Mouse (Mus musculus) kidney, adult 9 months (tissue): ENCODE measurements at regions not wholly inside any gene's neighbourhood (a gene's known extent, or its start where the extent isn't known, plus 50 kb on each side); places are given as distances from the start of the nearest gene placed in this dataset.
A peak's percentile ranks its signal among the peaks of the same experiment; 100 is the strongest.

Source experiments
- DNase-seq: peaks from one replicate; pipeline ENCODE4 v3.0.0; 2022

DNA sequence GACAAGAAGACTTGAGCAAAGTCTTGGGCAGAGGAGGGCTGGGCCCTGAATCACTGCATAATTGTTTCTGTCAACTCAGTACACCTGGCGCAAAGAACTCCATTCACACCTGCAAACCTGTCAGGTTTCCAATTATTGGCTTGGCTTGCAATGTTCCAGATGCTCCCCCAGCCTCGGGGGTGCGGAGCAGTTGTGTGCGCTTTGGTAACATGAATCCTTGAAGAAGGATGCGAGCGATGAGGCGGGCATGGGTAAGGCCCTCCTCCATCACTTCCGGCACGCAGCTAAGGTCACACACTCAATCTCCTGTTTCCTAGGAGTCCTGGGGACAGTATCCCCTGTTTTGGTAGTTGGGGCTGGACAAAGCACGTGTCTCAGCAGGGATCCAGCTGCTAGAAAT lies 81.6 kb upstream of the Pcdh8 start:
- DNase-seq = no peak

DNA sequence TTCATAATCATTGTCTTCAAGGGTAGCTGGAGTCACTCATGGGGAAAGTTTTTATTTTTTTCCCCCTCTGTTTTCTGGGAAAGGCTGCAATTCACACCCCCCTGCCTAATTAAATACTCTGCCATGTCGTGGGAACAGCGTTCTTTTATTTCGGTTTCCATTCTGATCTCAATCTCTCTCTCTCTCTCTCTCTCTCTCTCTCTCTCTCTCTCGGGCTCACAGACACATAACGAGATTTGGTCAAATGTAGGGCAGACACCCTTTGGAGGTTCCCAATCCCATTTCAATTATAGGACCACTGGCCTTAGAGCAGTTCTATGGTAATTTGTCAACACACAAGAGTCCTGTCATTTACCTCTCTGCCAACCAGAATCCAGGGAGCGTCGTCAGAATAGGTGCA lies 80.7 kb upstream of the Pcdh8 start:
- no peak for DNase-seq

DNA sequence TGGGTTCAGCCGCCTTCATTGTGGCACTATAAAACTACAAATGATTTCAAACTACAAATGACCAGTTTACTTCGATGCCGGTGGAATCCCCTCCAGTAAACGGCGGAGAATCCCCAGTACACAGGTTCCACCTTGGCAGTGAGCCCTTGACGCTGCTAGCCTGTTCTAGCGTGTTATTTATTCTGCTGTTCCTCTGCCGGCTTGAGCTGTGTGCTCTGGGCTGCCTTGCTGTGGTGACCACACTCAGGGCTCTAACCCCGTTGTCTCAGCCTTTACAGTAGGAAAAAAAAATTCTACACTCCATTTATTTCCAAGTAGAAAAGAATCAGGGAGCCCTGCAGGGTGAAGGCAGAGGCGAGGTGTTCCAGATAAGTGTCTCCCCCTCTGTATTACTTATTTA lies 80.1 kb upstream of the Pcdh8 start:
- DNase-seq = no peak

DNA sequence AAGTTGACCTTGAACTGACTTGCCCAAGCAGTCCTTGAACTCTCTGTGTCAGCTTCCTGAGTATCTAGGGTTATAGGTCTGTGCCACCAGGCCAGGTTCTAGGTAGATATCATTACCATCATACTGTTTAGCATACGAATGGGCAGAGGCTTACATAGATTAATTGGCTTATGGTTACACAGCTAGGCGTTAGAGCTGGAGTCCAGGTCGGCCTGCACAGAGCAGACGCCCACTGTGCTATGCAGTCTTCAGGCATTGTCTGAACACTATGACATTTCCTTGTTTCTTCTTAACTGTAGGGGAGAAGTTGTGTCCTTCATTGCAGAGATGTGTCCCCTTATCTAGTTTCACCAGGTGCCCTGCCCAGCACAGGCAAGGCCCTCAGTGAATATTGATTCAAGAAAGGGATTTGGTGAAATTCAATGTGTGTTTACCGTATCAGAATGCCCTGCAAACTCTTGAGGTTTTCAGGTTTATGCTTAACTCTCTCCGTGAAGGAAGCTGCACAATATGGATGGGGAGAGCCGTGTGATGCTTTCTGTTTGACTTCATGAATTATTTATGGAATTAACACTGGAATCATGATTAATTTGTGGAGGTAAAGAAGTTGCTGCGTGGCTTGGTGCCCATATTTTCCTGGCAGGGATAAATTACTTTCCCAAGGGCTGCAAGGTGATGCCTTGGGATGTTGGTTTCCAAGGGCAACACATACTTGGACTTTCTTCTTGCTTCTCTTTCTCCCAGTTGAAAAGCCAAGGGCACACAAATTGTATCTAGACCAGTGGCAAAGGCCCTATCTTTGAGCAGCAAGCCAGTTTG lies 78.7 kb upstream of the Pcdh8 start:
- DNase-seq = no peak

DNA sequence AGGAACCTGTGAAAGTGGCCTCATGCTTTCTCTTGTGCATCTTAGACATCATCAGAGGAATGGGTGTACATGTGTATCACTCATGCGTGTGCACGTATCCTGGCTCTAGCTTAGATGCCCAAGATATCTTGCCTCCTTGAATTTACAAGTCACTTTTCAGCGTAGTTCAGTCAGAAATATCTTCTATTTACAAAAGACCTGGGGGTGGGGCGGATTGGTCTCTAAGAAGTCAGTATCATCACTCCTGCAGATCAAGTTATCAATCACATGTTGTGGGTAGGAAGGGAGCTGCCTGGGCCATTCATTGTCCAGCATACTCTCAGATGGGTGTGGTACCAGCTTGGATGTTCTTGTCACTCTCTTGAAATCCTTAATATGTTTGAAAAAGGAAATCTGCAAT lies 77.0 kb upstream of the Pcdh8 start:
- DNase-seq = no peak

DNA sequence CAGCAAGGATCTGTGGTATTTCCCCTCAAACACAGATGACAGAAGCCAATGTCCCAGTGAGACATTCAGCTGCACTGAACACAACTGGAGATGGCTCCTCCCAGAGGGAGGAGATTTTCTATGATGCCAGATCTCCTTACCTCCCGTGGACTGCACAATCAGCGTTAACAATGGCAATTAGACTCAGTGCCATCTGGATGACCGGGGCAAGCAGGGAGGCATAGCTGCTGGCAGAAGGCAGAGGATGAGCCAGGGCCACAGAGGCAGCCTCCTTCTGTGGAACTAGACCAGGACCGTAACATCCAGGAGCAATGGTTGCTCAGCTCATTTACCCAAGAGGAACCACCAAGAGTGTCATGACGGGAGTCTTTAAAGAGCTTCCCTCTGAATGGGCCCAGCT lies 73.2 kb upstream of the Pcdh8 start:
- DNase-seq = no peak

DNA sequence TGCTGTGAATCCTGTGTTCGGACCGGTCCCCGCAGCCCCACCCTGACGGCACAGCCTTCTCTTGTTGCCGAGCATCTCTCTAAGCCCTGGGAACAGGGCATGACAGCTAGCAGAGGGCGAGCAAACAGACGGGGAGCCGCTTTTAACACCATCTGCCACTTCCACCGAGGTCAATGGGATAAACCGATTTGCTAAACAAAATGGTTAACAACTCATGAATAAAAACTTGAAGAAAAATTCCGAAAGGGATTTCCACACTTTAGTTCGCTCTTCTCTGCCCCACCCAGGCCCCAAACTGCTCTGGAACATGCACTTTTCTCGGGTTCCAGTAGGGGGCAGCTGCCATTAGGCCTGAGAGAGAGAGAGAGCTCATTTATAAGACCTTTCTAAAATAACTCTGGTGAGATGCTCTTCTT lies 72.0 kb upstream of the Pcdh8 start:
- peak; percentile 57 for DNase-seq

DNA sequence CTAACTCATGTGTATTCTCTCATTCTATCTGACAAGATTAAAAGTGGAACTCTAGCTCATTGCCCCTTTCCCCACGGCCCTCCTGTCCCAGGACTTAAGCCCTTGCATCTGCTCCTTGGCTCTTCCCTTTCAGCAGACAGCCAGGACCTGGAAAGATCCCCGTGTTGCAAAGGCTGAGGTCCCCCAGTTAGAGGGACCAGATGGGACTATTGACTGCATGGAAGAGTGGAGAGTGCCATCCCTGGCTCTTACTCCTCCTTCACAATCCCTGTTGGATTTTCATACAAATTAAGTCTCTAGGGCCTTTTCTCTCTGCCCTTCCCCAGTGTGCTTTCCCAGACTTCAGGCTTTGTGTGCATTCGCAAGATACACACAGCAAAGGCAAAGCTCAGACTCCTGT lies 71.6 kb upstream of the Pcdh8 start:
- DNase-seq = no peak

DNA sequence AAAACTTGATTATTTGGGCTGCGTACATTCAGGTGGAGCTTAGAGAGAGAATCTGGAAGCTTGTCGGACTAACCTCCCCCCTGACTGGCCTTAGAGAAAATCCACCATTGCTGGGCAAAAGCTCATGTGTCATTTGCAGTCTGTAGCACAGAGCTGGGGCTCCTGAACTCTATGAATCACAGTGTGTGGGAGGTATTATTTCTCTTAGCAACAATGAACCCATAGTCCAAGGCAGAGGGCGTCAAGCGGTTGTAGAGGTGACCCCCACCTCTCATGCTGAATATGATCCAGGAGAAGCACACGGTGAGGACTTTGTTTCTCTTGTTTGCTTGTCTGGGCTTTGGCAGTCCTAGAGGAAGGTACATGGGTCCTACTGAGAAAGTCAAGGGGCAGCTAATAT lies 66.0 kb upstream of the Pcdh8 start:
- no peak for DNase-seq

DNA sequence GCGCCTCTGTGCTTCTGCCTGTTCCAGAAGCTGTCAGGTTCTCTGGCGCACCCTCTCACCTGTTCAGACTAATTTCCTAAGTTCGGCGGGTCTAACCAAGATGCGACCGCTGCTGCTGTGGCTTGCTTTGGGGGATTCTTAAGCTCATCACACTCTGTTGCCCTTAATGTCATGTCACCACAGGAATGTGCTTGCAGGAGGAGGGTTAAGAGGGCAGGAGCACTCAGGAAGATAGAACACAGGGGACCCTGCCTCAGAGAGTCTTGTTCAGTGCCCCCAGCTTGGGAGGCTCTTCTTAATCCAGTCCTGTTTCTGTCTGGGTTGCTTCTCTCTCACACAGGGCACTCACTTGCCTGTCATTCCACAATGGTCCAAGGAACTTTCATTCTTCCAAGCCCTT lies 65.1 kb upstream of the Pcdh8 start:
- DNase-seq = no peak

DNA sequence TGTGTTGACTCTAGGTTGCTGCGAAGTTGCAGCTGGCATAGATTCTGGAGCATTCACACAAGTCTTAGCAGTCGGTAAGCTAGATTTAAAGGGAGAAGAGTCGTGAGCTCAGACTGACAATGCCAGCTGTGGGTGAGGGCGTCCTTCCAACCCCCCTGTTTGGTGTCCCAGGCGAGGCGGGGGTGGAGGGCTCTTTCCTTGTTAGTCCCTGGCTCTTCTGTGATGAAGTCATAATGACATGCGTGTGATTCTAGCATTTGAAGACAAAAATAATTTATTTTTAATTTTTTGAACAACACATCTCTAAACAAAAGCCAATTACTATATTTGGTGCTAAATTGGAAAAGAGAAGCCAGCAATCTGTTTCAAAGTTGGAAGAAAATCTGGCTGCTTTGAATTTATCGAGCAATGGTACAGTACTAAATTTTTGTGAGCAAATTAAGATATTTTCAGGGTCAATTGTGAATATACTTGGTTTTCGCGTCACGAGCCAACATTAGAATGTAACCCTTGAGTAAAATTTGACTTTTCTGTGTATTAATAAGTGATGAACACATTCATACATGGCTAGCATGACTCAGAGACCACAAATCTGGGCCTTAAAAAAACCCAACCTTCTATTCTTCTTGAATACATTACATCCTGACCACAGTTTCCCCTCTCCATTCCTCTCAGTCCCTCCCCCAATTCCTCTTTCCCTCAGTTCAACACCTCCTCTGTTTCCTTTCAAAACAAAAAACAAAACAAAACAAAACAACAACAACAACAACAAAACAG lies 53.7 kb upstream of the Pcdh8 start:
- DNase-seq = no peak

DNA sequence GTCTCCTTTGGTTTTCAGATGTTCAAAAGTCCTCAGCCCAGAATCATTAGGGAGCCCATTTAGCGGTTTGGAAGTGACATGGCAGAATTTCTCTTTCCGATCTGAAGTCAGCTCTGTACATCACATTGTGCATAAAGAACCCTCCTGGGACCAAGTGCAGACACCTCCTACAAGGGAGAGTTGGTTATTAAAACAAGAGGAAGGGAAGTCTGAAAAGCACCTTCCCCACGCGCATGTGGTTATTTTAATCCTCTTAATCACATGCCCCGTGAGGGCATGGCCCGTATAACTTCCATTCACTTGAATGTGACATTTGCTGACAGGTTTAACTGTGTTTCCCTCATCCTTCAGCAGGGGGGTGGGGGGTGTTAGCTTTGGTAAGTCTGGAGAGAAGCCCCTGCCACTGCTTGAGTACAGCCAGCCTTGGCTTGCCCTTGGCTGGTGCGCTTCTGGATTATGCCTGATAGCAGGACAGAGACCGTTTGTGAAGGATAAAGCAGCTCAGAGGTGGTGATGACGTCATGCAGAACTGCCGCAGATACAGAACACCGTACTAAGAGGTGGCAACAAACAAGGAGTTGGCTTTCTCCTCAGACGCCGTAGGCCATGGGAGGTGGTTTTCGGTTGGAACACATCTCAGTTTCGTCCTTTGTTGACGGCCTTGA lies 51.5 kb upstream of the Pcdh8 start:
- DNase-seq = no peak

DNA sequence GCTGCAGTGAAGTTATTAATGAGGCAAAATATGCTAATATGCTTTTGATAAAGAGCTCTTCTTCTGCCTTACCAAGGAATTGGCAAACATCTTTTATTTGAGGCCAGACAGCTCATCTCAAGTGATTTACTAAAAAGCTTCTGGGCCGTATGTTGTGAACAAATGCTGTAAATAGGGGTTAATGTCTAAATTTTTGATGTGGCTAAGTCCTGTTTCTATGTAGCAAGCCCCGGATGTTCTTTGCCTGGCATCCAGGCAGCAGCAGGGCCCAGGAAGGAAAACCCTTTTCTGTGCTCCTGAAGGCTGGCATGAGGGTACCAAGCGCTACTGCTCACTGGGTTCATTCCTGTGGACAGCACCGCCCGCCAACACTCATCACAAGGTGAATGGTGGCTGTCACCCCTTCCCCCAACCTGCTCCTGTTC lies 50.9 kb upstream of the Pcdh8 start:
- no peak for DNase-seq

DNA sequence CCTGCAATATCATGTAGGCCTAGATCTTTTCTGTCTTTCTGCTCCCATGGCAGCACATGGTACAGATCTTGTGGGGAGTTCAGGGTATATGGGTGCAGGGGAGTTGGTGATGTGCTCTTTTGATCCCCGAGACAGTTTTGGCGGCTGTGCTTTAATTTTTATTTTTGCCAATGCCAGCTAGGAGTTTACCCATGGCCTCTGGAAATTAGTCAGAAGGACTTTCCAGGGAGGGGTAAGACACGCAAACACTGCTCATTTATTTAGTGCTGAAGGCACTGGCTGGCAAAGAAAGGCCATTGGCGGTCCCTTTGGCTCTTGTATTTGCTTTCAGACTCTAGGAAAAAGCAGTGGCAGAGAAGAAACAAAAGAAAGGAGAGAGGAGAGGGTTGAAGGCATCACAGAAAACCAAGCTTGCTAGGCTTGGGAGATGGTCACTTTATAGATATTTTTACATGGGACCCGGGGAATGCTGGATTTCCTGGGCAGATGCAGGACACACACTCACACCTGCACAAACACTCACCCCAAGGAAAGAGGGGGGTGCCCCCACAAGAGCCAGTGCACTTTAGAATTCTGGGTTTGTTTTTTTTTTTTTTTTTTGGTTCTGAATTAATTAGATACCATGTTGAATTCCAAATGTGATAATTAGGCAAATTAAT lies 50.4 kb upstream of the Pcdh8 start:
- no peak for DNase-seq
